ENCODE assay signal across 12 mouse cellular contexts in the genomic region with DNA sequence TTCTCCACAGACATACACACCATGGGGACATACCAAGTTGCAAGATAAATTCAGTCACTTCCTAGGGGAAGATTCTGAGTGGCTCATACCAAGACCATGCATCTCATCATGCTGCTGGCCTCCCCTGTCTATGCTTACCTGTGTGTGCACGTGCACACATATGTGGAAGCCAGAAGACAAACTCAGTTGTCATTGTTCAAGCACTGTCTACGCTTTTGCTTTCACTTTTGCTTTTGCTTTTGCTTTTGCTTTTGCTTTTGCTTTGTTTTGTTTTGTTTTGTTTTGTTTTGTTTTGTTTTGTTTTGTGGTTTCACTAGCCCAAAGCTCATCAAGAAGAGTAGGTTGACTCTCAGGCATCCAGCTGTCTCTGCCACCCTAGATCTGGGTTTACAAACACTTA.
"Had no signal": no experiment of that assay in that cellular context is flagged by ENCODE, and none has a peak within 500 bp of the region (broad histone marks: within the 10 kb centered on the region; RNA-seq: fewer than 3 reads in every experiment).

No protein-coding gene starts in this region.

- H3K4me1 ChIP-seq: kidney, embryonic 15.5 days had no signal

- DNase-seq: kidney, adult 2 months; kidney, postnatal 14 days; lung, adult 18-20 months; right cerebral cortex, adult 18-20 months; right cerebral cortex, postnatal 25 days; thymus, postnatal 4 days had no signal

- ATAC-seq: midbrain, embryonic 16.5 days had no signal

- H3K9ac ChIP-seq: kidney, embryonic 15.5 days; limb, embryonic 15.5 days; liver, embryonic 14.5 days; midbrain, embryonic 12.5 days had no signal

- H3K36me3 ChIP-seq: kidney, embryonic 15.5 days; limb, embryonic 15.5 days; midbrain, embryonic 12.5 days had no signal

- H3K27ac ChIP-seq: kidney, embryonic 15.5 days; limb, embryonic 15.5 days; liver, embryonic 14.5 days; midbrain, embryonic 12.5 days; stomach, postnatal 0 days had no signal

- H3K27me3 ChIP-seq: kidney, embryonic 15.5 days; limb, embryonic 15.5 days had no signal

- H3K9me3 ChIP-seq: kidney, embryonic 15.5 days; limb, embryonic 15.5 days; midbrain, embryonic 12.5 days had no signal

- H3K4me3 ChIP-seq: kidney, embryonic 15.5 days; limb, embryonic 15.5 days; midbrain, embryonic 12.5 days had no signal
